Mouse (Mus musculus) CD4-positive, CD25-positive, alpha-beta regulatory T cell, adult 2 months (primary cell): Measurements from ENCODE around the gene Rgs1.
A peak's percentile ranks its signal among the peaks of the same experiment; 100 is the strongest.

Experiments used
- DNase-seq: peaks from one replicate; pipeline ENCODE4 v3.0.0-alpha.2; 2012; ENCODE audit warnings: low read depth, low spot score

The Rgs1 gene

DNA sequence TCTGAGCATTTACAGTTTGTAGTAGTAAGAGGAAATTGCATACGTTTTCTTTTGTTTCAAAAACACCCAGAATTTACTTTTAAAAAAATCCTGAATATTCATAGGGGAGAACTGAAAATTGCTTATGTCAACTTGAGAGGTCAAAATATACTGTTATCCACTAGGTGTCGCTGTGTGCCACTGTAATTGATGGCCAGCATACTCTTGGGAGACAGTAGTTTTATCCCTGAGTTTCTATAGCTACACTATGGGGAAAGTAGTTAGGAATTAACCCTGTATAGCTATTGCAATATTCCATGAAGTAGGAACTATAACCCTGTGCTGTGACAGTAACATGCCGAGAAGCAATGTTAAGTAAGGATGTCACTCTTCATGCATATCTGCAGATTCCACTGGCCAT is 51.4 kb downstream of the Rgs1 start:
- DNase-seq = peak; percentile 84
